Mouse (Mus musculus) heart, adult 2 months (tissue): ENCODE measurements around the gene Snrnp35. TPM values are rescaled to one million over a fixed set of nuclear protein-coding genes. Genes with fewer than 3 reads are reported as not detected.
A peak's percentile ranks its signal among the peaks of the same experiment; 100 is the strongest.
"Not testable (repeated sequence)": the region's sequence is repeated elsewhere in the genome, so short reads cannot be mapped to it uniquely, and the experiment has no call there.

Experiments
- DNase-seq, 2 experiments: peaks; one replicate each; pipeline ENCODE4 v3.0.0; 2021
- H3K27ac ChIP-seq: fragments of 200-600 bp; 2 replicates; pipeline ENCODE4 v1.8.1; 2022
- H3K27me3 ChIP-seq: fragments of 200-500 bp; 2 replicates; pipeline ENCODE4 v1.6.1; 2012; ENCODE audit warnings: mild to moderate bottlenecking, low read length, inconsistent platforms, mixed read lengths; ENCODE audit not compliant: control insufficient read depth, insufficient read depth
- H3K36me3 ChIP-seq: fragments of 200-500 bp; 2 replicates; pipeline ENCODE4 v1.6.1; 2012; ENCODE audit warnings: low read length, inconsistent platforms; ENCODE audit not compliant: control insufficient read depth, insufficient read depth
- H3K4me1 ChIP-seq: fragments of 200-500 bp; 2 replicates; pipeline ENCODE4 v1.6.1; 2011; ENCODE audit warnings: low read length; ENCODE audit not compliant: control insufficient read depth, insufficient read depth
- H3K4me3 ChIP-seq: fragments of 200-600 bp; 2 replicates; pipeline ENCODE4 v1.8.1; 2022
- H3K79me2 ChIP-seq: fragments of 200-500 bp; replicated peaks from 2 replicates; pipeline ENCODE4 v1.6.1; 2012; ENCODE audit warnings: mild to moderate bottlenecking, inconsistent platforms, low read length, moderate library complexity, mixed read lengths; ENCODE audit not compliant: control insufficient read depth, insufficient read depth
- H3K9ac ChIP-seq: fragments of 200-500 bp; 2 replicates; pipeline ENCODE4 v1.6.1; 2012; ENCODE audit warnings: low read depth, mild to moderate bottlenecking, control low read depth, inconsistent platforms, low read length, mixed read lengths
- CTCF ChIP-seq: fragments of 200-600 bp; IDR thresholded peaks from 2 replicates; pipeline ENCODE4 v1.8.1; 2022; ENCODE audit warnings: antibody characterized with exemption, mild to moderate bottlenecking, moderate library complexity
- EP300 ChIP-seq: fragments of 200-500 bp; IDR thresholded peaks from 2 replicates; pipeline ENCODE4 v1.6.1; 2011; ENCODE audit warnings: low read depth, low read length, control low read depth; ENCODE audit not compliant: insufficient read depth
- POLR2A ChIP-seq: fragments of 200-500 bp; IDR thresholded peaks from 2 replicates; pipeline ENCODE4 v1.6.1; 2011; ENCODE audit warnings: mild to moderate bottlenecking, low read depth, low read length, control low read depth; ENCODE audit not compliant: insufficient read depth
- WGBS: fragments of 180-500 bp; shearing (Covaris S2); methylation state at CpG from one replicate; pipeline ENCODE4 v1.1.7; 2018; 5-methylcytosine and 5-hydroxymethylcytosine counted together
- intact Hi-C: fragments of 180-260 bp; cut with DNase I; formaldehyde crosslinking; loops from one replicate; pipeline ENCODE4 v1.15.1; 2025
- polyA plus RNA-seq: library from polyadenylated mRNA; depleted of rRNA; stranded (reverse); fragments of >200 nt; gene quantifications from 2 replicates; pipeline ENCODE4 v1.2.3, GENCODE M21; 2012
- total RNA-seq, 2 experiments: library from RNA; stranded (reverse); gene quantifications; 2 replicates each; pipeline ENCODE4 v1.2.3; 2021

Gene Snrnp35
- total and polyA plus RNA-seq, 3 experiments = 2.4 to 14.5 (median 10.5) TPM

DNA sequence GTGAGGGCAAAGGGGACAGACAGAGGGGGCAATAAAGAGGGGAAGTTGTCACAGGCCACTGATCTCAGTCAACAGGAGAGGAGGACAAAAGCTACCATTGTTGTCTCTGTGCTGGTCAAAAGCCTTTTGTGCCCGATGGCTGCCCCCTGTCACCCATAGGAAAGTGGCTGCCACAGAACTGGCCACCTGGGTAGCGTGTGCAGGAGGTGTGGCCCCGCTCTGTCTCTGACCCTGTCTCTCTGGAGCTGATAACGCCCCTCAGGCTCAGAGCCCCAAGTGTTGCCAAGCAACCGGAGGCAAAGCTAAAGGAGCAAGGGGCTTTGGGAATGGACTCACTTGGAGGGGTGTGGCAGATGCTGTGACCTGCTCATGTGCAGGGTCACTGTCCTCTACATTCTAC is 16.1 kb downstream of the Snrnp35 start:
- Histone ChIP-seq H3K79me2 (no peaks in the 10 kb centered on the region), H3K27me3 (no peaks in the 10 kb centered on the region), H3K9ac (peak overlapping the region; percentile 28), H3K27ac (peak overlapping the region; percentile 93), H3K36me3 (peaks cover 21% of the 10 kb centered on the region), H3K4me3 (no peak overlapping the region), H3K4me1 (peaks cover 20% of the 10 kb centered on the region)
- TF ChIP-seq POLR2A (no peak), EP300 (no peak), CTCF (no peak)
- 54% methylated on average over 5 of the region's 5 CpGs for WGBS
- intact Hi-C loops = loop anchor here (2.0 kb wide), 1 partner anchor 30 kb away; no protein-coding TSS in a partner anchor
- DNase-seq = no peak

DNA sequence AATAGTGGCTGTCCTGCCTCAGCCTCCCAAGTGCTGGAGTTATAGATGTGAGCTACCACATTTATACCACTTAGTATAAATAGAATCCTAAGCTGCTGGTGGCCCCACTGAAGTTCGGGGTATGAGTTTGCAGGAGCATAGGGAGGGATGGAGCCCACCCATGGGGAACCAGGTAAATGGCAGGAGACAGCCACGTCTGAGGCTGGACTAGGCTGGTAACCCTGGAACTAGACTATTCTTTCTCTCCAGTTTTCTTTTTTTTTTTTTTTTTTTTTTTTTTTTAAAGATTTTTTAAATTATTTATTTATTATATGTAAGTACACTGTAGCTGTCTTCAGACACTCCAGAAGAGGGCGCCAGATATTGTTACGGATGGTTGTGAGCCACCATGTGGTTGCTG is 17.1 kb downstream of the Snrnp35 start:
- H3K9ac ChIP-seq, DNase-seq, H3K4me3 ChIP-seq, H3K27me3 ChIP-seq, intact Hi-C loops, H3K79me2 ChIP-seq: not testable (repeated sequence)
- 76% methylated on average over 4 of the region's 4 CpGs for WGBS
- peak overlapping the region; percentile 93 for H3K27ac ChIP-seq
- H3K36me3 ChIP-seq = peaks cover 21% of the 10 kb centered on the region
- H3K4me1 ChIP-seq = peaks cover 20% of the 10 kb centered on the region

GRCm38 (mm10) chr5:124500573-124500972 is 17.6 kb downstream of the Snrnp35 start:
- TF ChIP-seq EP300 = peak; percentile 69; the same call in 1 of the 2 replicates
- no peak; the same call in 1 of the 2 replicates for TF ChIP-seq POLR2A
- no peak overlapping the region for H3K4me3 ChIP-seq
- intact Hi-C loops = no loop called here
- DNase-seq = peak in 1 of 2 experiments; percentile 57
- H3K36me3 ChIP-seq = peaks cover 21% of the 10 kb centered on the region
- H3K79me2 ChIP-seq = no peaks in the 10 kb centered on the region
- no peak overlapping the region for H3K9ac ChIP-seq
- H3K27me3 ChIP-seq = no peaks in the 10 kb centered on the region
- WGBS = 55% methylated on average over 3 of the region's 3 CpGs
- peak overlapping the region; percentile 82 for H3K27ac ChIP-seq
- H3K4me1 ChIP-seq = peaks cover 20% of the 10 kb centered on the region

- Histone ChIP-seq H3K27ac (peak overlapping the region; percentile 82), H3K4me3 (no peak overlapping the region), H3K79me2 (no peaks in the 10 kb centered on the region), H3K27me3 (no peaks in the 10 kb centered on the region), H3K9ac (no peak overlapping the region; the same call in 1 of the 2 replicates), H3K36me3 (peaks cover 15% of the 10 kb centered on the region), H3K4me1 (peaks cover 16% of the 10 kb centered on the region)
- TF ChIP-seq POLR2A = no peak
- intact Hi-C loops = no loop called here
- no peak for DNase-seq
- 79% methylated on average over 10 of the region's 10 CpGs for WGBS
Measured at GRCm38 (mm10) chr5:124501541-124501940, 18.6 kb downstream of the Snrnp35 start.

DNA sequence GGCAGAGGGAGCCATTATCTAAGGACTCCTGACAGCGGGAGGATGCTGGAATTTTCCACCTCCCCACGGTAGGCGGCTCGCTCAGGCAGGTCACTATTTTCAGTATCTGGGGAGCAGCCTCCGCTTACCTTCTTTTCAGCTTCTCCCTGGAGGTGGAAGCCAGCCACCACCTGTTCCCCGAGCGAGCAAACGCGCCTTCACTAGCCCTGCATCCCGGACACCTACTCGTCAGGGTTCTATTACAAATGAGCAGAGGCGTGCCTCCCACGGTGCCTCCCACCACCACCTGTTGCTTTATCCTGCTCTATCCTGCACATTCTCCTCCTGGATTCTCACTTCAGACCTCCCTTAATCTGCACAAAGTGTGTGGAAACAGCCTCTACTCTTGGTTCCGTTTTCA is 20.8 kb downstream of the Snrnp35 start:
- H3K27me3 ChIP-seq = no peaks in the 10 kb centered on the region
- 79% methylated on average over 14 of the region's 14 CpGs for WGBS
- H3K4me1 ChIP-seq = peaks cover 9% of the 10 kb centered on the region
- intact Hi-C loops = no loop called here
- TF ChIP-seq CTCF = no peak
- TF ChIP-seq EP300 = no peak
- no peak for TF ChIP-seq POLR2A
- H3K9ac ChIP-seq = no peak overlapping the region
- H3K27ac ChIP-seq = no peak overlapping the region
- H3K79me2 ChIP-seq = no peaks in the 10 kb centered on the region
- DNase-seq = no peak
- no peak overlapping the region for H3K4me3 ChIP-seq
- H3K36me3 ChIP-seq = peaks cover 5% of the 10 kb centered on the region; the same call in 1 of the 2 replicates

- no peak overlapping the region for H3K4me3 ChIP-seq
- peaks cover 5% of the 10 kb centered on the region for H3K4me1 ChIP-seq
- no peaks in the 10 kb centered on the region for H3K27me3 ChIP-seq
- no peak for TF ChIP-seq EP300
- TF ChIP-seq CTCF = no peak
- intact Hi-C loops = no loop called here
- no peak overlapping the region for H3K27ac ChIP-seq
- no peaks in the 10 kb centered on the region for H3K79me2 ChIP-seq
- WGBS = 92% methylated on average over 4 of the region's 4 CpGs
- H3K9ac ChIP-seq = no peak overlapping the region
- no peak for DNase-seq
- no peaks in the 10 kb centered on the region; the same call in 1 of the 2 replicates for H3K36me3 ChIP-seq
Measured at GRCm38 (mm10) chr5:124505235-124505634, 22.3 kb downstream of the Snrnp35 start.
